Mouse (Mus musculus) megakaryocyte progenitor cell, adult 5-6 weeks (primary cell): ENCODE results near the gene Timm44. TPM values are rescaled to one million over a fixed set of nuclear protein-coding genes. Genes with fewer than 3 reads are reported as not detected.

Source experiments
- total RNA-seq, 2 experiments: library from RNA; stranded (forward) in 1 of 2; stranded (reverse) in 1 of 2; fragments of 157-497, 149-512 nt in 1 of 2; fragments of 200-1000 nt in 1 of 2; gene quantifications; 2 replicates each; pipeline versions ENCODE4 v1.2.3 to v1.2.4; 2015 to 2017

Timm44 gene
- total RNA-seq, 2 experiments from 2014 or later = 89.1 to 128 TPM

Other genes starting within 250 kb of the Timm44 start
- not detected in 2 replicates for gene Cd209f, start 170.1 kb downstream of the Timm44 start, total RNA-seq (2015)
- 0.30 TPM in 1 of 2 replicates, not detected in the other for gene Cd209f, start 170.1 kb downstream of the Timm44 start, total RNA-seq (2017)
- 0.22 TPM in 1 of 2 replicates, not detected in the other for gene Cd209g, start 141.8 kb downstream of the Timm44 start, total RNA-seq (2015)
- gene Cd209g, start 141.8 kb downstream of the Timm44 start, total RNA-seq (2017) = not detected in 2 replicates
- gene Evi5l, start 109.3 kb downstream of the Timm44 start, total RNA-seq (2015) = 3.3 and 3.5 TPM in 2 replicates
- 6.2 and 7.5 TPM in 2 replicates for gene Evi5l, start 109.3 kb downstream of the Timm44 start, total RNA-seq (2017)
- gene Prr36, start 58.5 kb downstream of the Timm44 start, total RNA-seq (2015) = 0.32 and 0.46 TPM in 2 replicates
- 0.04 and 0.14 TPM in 2 replicates for gene Prr36, start 58.5 kb downstream of the Timm44 start, total RNA-seq (2017)
- not detected in 2 replicates for gene Lrrc8e, start 49.1 kb downstream of the Timm44 start, total RNA-seq (2015)
- not detected in 2 replicates for gene Lrrc8e, start 49.1 kb downstream of the Timm44 start, total RNA-seq (2017)
- 29.7 and 34.2 TPM in 2 replicates for gene Map2k7, start 37.2 kb downstream of the Timm44 start, total RNA-seq (2015)
- gene Map2k7, start 37.2 kb downstream of the Timm44 start, total RNA-seq (2017) = 29.2 and 29.4 TPM in 2 replicates
- gene Gm49320, start 37.0 kb downstream of the Timm44 start, total RNA-seq (2015) = 1.2 and 2.6 TPM in 2 replicates
- gene Gm49320, start 37.0 kb downstream of the Timm44 start, total RNA-seq (2017) = not detected in 2 replicates
- 2.5 and 3.9 TPM in 2 replicates for gene Tgfbr3l, start 27.7 kb downstream of the Timm44 start, total RNA-seq (2015)
- 2.3 and 2.8 TPM in 2 replicates for gene Tgfbr3l, start 27.7 kb downstream of the Timm44 start, total RNA-seq (2017)
- 18.3 and 22.3 TPM in 2 replicates for gene Snapc2, start 22.8 kb downstream of the Timm44 start, total RNA-seq (2015)
- 8.4 and 12.0 TPM in 2 replicates for gene Snapc2, start 22.8 kb downstream of the Timm44 start, total RNA-seq (2017)
- 2.8 and 4.2 TPM in 2 replicates for gene Ctxn1, start 16.6 kb downstream of the Timm44 start, total RNA-seq (2015)
- 0.81 TPM in 1 of 2 replicates, not detected in the other for gene Ctxn1, start 16.6 kb downstream of the Timm44 start, total RNA-seq (2017)
- 20.5 and 20.6 TPM in 2 replicates for gene Ccl25, start 49.3 kb upstream of the Timm44 start, total RNA-seq (2015)
- gene Ccl25, start 49.3 kb upstream of the Timm44 start, total RNA-seq (2017) = 4.6 and 13.4 TPM in 2 replicates
- gene Elavl1, start 49.5 kb upstream of the Timm44 start, total RNA-seq (2015) = 134 and 150 TPM in 2 replicates
- gene Elavl1, start 49.5 kb upstream of the Timm44 start, total RNA-seq (2017) = 74.7 and 80.8 TPM in 2 replicates
- 1.8 and 3.2 TPM in 2 replicates for gene Cers4, start 217.1 kb upstream of the Timm44 start, total RNA-seq (2015)
- 0.67 and 3.2 TPM in 2 replicates for gene Cers4, start 217.1 kb upstream of the Timm44 start, total RNA-seq (2017)